Mouse (Mus musculus): ENCODE data around the gene Gins3.

GRCm38 (mm10) chr8:95657523-95657922 is 24.3 kb downstream of the Gins3 start:
- TF ChIP-seq POLR2A (IDR thresholded peaks at IDR 0.05; ENCODE audit: borderline replicate concordance, low read depth, low read length) (no peak), CTCF (IDR thresholded peaks at IDR 0.05; ENCODE audit: low read depth, low read length) (no peak)
